Mouse (Mus musculus) retina, postnatal 1 day (tissue): Measurements from ENCODE around the gene Slc37a3.
"Not testable (repeated sequence)": the region's sequence is repeated elsewhere in the genome, so short reads cannot be mapped to it uniquely, and the experiment has no call there.

ENCODE experiments used
- DNase-seq: peaks from one replicate; pipeline ENCODE4 v3.0.0-alpha.2; 2012

Gene Slc37a3

GRCm38 (mm10) chr6:39378161-39378835 lies 823 bp upstream of the Slc37a3 start:
- DNase-seq, result not testable (repeated sequence)

GRCm38 (mm10) chr6:39376775-39377174 lies 700 bp downstream of the Slc37a3 start:
- DNase-seq, result no peak

- no peak for DNase-seq
These were observed 4.0 kb downstream of the Slc37a3 start for GRCm38 (mm10) chr6:39373301-39373955.

- no peak for DNase-seq
These were observed 4.7 kb downstream of the Slc37a3 start for GRCm38 (mm10) chr6:39372727-39373126.

- DNase-seq, result no peak
These were observed 5.4 kb downstream of the Slc37a3 start for GRCm38 (mm10) chr6:39372042-39372441.

- no peak for DNase-seq
These were observed 7.8 kb downstream of the Slc37a3 start for GRCm38 (mm10) chr6:39369631-39370030.

GRCm38 (mm10) chr6:39362684-39363083 lies 14.8 kb downstream of the Slc37a3 start:
- no peak for DNase-seq

GRCm38 (mm10) chr6:39359207-39359606 lies 18.3 kb downstream of the Slc37a3 start:
- not testable (repeated sequence) for DNase-seq

GRCm38 (mm10) chr6:39348946-39349345 lies 28.5 kb downstream of the Slc37a3 start:
- DNase-seq, result no peak

GRCm38 (mm10) chr6:39347880-39348814 lies 29.3 kb downstream of the Slc37a3 start:
- DNase-seq, result peak; percentile 52

GRCm38 (mm10) chr6:39346991-39347501 lies 30.4 kb downstream of the Slc37a3 start:
- DNase-seq, result peak; percentile 15

- no peak for DNase-seq
These were observed 32.0 kb downstream of the Slc37a3 start for GRCm38 (mm10) chr6:39345430-39345829.

GRCm38 (mm10) chr6:39344020-39344419 lies 33.5 kb downstream of the Slc37a3 start:
- DNase-seq, result peak; percentile 79

GRCm38 (mm10) chr6:39341798-39342197 lies 35.7 kb downstream of the Slc37a3 start:
- no peak for DNase-seq

- DNase-seq, result no peak
These were observed 39.1 kb downstream of the Slc37a3 start for GRCm38 (mm10) chr6:39338359-39338758.

GRCm38 (mm10) chr6:39334873-39335272 lies 42.6 kb downstream of the Slc37a3 start:
- DNase-seq, result no peak

GRCm38 (mm10) chr6:39334224-39334623 lies 43.3 kb downstream of the Slc37a3 start:
- no peak for DNase-seq

- no peak for DNase-seq
These were observed 45.3 kb downstream of the Slc37a3 start for GRCm38 (mm10) chr6:39331998-39332700.

GRCm38 (mm10) chr6:39330981-39331380 lies 46.5 kb downstream of the Slc37a3 start:
- DNase-seq, result no peak

GRCm38 (mm10) chr6:39320286-39320685 lies 57.2 kb downstream of the Slc37a3 start:
- DNase-seq, result no peak

GRCm38 (mm10) chr6:39319061-39319761 lies 58.3 kb downstream of the Slc37a3 start:
- DNase-seq, result peak; percentile 56

GRCm38 (mm10) chr6:39318631-39319010 lies 58.9 kb downstream of the Slc37a3 start:
- DNase-seq, result no peak
